Mouse (Mus musculus): ENCODE measurements at regions not wholly inside any gene's neighbourhood (a gene's known extent, or its start where the extent isn't known, plus 50 kb on each side); places are given as distances from the start of the nearest gene placed in this dataset.
"Not testable (repeated sequence)": the region's sequence is repeated elsewhere in the genome, so short reads cannot be mapped to it uniquely, and the experiment has no call there.

DNA sequence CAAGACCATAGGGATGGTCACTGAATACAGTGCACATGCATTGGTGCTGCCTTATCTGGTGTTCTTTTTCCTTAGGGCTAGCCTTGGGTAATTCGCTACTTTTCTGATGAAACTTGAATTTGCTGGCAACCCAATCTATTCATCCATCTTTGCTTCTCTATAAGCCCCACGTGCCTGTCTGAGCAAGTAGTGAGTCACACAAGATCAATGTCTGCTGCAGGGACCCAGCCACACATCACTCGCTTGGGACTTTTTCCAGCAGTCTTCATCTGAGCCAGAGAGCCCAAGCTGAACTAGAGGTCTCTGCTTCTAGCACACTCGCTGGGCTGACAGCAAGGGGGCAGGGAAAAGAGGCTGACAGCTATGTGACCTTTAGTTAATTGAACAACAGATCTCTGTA lies 464.3 kb upstream of the Nmur2 start:
- no peak for DNase-seq (ENCODE audit: low spot score)

GRCm38 (mm10) chr11:56514941-56515340 lies 474.1 kb upstream of the Nmur2 start:
- no peak for DNase-seq (ENCODE audit: low spot score)

GRCm38 (mm10) chr11:56518486-56518885 lies 477.7 kb upstream of the Nmur2 start:
- no peak for DNase-seq (ENCODE audit: low spot score)

DNA sequence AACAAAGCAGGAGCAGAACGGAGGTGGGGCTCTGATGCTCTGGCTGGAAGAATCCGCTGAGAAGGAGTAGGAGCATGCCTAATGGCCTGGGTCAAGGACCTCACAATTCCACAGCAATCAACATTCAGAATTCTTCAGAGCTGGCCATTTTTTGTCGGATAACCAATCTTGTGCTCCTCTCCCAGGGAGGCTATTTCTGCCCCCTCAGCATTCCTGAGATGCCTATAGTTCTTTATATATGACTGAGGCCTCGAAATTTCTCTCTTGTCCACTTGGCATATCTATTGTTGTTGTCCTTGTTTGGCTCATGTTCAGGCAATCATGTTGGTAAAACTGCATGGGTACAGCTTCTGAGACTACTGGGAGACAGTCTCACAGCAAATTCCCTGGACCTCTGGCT lies 460.5 kb upstream of the Gria1 start:
- no peak for DNase-seq (ENCODE audit: low spot score)

DNA sequence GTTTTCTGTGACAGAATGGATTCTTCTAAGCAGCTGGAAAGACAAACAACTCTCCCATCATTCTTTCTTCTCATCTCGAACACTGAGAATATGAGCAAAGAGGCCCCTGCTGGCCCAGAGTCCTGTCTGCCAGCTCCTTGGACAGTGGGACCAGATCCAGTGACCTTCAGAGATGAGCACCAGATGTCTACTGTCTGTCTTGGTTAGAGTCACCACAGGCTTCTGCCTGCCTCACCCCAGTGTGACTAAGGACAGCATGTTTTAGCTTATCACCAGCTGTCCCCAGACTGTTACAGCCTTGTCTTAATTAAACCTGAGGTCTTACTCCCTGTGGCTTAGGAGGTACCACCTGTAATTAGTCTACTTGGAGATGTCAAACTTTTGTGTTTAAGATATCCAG lies 454.9 kb upstream of the Gria1 start:
- no peak for DNase-seq (ENCODE audit: low spot score)

DNA sequence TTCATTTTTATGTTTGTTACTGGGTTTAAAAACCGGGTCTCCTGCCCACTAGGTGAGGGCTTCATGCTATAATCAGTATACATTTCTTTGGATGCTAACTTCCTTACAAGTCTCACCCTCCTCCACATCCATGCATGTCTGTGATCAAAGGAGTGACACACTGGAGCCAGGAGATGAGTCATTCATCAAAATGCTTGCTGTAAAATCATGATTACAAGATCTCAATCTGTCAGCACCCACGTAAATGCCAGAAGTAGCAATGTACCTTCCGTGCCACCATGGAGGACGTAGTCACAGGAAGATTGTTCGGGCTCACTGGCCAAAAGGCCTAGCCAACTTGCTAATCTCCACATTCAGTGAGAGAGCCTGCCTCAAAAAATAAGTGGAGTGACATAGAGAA lies 431.2 kb upstream of the Gria1 start:
- no peak for DNase-seq (ENCODE audit: low spot score)

DNA sequence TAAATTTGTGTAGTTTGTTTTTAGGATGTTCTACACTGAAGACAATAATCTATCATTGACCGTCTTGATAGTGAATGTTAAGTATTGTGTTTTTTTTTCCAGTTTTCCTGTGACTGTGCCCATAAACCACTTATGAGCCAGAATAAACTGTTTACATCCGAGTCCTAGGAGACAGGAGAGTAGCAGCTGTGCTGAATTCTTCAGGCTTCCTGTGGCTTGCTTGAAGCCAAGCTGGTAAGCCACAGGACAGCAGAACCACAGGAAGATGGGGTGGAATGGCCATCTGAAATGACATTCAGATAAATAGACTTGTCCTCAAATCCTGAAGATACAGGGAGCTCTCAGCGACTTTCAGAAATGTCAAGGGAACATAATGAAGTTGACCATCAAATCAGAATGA lies 428.1 kb upstream of the Gria1 start:
- DNase-seq (ENCODE audit: low spot score) = no peak

GRCm38 (mm10) chr11:56593435-56593834 lies 417.8 kb upstream of the Gria1 start:
- not testable (repeated sequence) for DNase-seq (ENCODE audit: low spot score)

DNA sequence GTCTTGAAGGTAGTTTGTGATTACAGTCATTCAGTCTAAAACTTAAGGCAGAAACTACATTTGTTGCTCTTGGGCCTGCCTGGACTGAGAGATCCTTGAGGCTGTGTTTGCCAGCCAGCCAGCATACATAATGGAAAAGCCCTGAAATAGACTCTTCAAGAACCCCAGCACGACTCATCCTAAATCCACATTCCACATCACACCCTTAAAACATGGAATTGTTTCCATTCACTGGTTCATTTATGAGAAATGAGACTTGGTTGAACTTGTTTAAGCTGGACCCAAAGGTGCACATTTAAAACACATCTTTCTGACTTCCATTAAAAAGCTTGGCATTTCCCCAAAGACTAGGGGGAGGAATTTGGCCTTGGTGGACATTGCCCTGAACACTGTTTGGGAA lies 407.4 kb upstream of the Gria1 start:
- no peak for DNase-seq (ENCODE audit: low spot score)

- peak; percentile 2 for DNase-seq (ENCODE audit: low spot score)
Observed at GRCm38 (mm10) chr11:56627659-56628058, 383.5 kb upstream of the Gria1 start.

GRCm38 (mm10) chr11:56633445-56633844 lies 377.7 kb upstream of the Gria1 start:
- DNase-seq (ENCODE audit: low spot score) = no peak

DNA sequence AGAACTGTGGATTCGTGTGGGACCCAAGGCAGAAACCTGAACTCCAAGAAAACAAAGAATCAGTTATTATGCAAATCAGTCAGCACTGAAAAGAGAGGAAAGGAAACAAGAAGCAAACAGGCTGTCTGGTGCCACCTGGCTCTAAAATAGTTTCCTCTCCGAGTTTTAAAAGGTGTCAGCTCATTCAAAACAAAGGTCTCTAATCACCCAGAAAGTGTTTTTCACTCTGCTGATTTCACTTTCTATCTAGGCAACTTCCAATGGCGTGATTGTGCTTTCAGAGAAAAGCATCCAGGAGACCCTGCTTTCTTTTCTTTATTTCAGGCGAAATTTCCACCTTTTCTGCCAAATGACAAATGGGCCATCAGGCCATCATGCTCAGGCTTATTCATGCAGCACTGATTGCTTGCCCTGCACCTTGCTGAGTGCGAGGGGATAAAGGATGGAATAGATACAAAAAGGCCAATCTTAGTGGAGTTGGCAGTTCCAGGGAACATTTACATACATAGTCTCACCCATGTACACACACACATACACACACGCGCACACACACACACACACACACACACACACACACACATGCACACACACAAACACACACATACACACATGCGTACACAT lies 374.5 kb upstream of the Gria1 start:
- DNase-seq (ENCODE audit: low spot score) = no peak

- DNase-seq (ENCODE audit: low spot score) = no peak
Observed at GRCm38 (mm10) chr11:56641716-56642115, 369.5 kb upstream of the Gria1 start.

All from ovary, postnatal 36 days (tissue).